Mouse (Mus musculus): ENCODE measurements at regions not wholly inside any gene's neighbourhood (a gene's known extent, or its start where the extent isn't known, plus 50 kb on each side); places are given as distances from the start of the nearest gene placed in this dataset.

DNA sequence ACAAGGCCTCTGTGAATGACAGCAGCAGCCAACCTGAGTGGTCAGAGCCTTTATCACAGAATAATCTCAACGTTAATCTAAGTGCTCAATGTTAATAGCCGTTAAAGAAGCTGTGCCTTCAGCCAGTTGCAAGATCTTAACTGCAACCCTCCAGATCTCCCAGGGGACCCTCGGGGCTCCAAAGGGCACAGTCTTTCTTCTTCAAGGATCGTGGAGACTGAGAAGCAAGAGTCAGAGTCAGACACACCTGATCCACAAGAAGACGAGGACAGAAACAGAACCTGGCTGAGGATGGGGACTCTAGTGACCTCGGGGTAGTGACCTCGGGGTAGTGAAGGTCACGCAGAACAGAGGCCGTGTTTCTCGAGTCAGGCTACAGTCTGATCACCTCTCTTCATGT is 206.0 kb downstream of the Sptssa start:
- H3K4me3 ChIP-seq (ENCODE audit: low read depth, low read length): no peak overlapping the region
- H3K9me3 ChIP-seq (ENCODE audit: control insufficient read depth, low read length): no peaks in the 10 kb centered on the region
- WGBS: 76% methylated on average over 10 of the region's 10 CpGs
- H3K9ac ChIP-seq (replicated peaks; ENCODE audit: low read depth, low read length): no peak overlapping the region
- H3K36me3 ChIP-seq (ENCODE audit: control insufficient read depth, insufficient read depth, low read length): no peaks in the 10 kb centered on the region
- no peaks in the 10 kb centered on the region for H3K27me3 ChIP-seq (ENCODE audit: control insufficient read depth, insufficient read depth, low read length)
- H3K27ac ChIP-seq (ENCODE audit: low read depth, low read length): no peak overlapping the region
- H3K4me1 ChIP-seq (ENCODE audit: control insufficient read depth, insufficient read depth, low read length): no peaks in the 10 kb centered on the region
- H3K4me2 ChIP-seq (ENCODE audit: low read depth, low read length): no peak overlapping the region
- ATAC-seq (ENCODE audit: low read depth): no peak

DNA sequence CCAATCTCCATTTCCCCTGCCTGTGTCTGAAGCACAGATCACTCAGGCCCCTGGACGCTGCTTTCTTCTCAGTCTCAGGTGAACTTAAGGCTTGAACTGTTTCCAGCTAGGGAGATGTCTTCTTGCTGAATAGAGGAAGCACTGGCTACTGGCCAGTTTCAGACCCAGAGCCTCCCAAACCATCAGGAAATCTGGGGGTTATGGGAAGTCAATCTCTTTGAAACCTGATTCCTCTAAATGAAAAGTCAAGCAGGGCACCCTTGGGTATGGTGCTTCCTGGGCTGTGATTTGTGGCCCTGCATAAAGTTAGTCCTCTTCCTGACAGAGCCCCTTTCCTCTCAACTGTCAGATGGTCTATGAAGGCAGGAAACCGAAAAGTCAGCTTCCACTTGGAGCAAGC is 208.2 kb downstream of the Sptssa start:
- Histone ChIP-seq H3K4me1 (ENCODE audit: control insufficient read depth, insufficient read depth, low read length) (no peaks in the 10 kb centered on the region), H3K4me3 (ENCODE audit: low read depth, low read length) (no peak overlapping the region), H3K4me2 (ENCODE audit: low read depth, low read length) (no peak overlapping the region), H3K27ac (ENCODE audit: low read depth, low read length) (no peak overlapping the region), H3K9ac (replicated peaks; ENCODE audit: low read depth, low read length) (no peak overlapping the region), H3K9me3 (ENCODE audit: control insufficient read depth, low read length) (no peaks in the 10 kb centered on the region), H3K27me3 (ENCODE audit: control insufficient read depth, insufficient read depth, low read length) (no peaks in the 10 kb centered on the region), H3K36me3 (ENCODE audit: control insufficient read depth, insufficient read depth, low read length) (no peaks in the 10 kb centered on the region)
- WGBS: 72% methylated on average over 2 of the region's 2 CpGs
- no peak for ATAC-seq (ENCODE audit: low read depth)

DNA sequence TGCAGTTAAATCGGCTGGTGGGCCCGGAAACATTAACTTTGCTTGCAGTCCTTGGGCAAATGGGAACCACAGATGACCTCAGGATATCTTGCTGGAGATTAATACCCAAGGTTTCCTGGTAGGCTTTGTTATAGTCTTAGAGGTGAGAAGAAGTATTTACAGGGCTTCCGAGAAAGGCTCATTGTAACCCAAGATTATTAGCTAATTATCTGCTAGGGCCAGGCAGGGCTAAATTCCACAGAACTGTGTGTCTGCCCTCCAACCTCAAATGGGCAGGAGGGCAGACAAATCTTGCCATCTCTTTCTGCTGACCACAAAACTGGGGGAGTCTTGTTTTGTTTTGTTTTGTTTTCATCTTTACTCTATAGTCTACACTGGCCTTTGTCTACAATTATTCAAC is 209.0 kb downstream of the Sptssa start:
- H3K9me3 ChIP-seq (ENCODE audit: control insufficient read depth, low read length): no peaks in the 10 kb centered on the region
- no peaks in the 10 kb centered on the region for H3K27me3 ChIP-seq (ENCODE audit: control insufficient read depth, insufficient read depth, low read length)
- H3K9ac ChIP-seq (replicated peaks; ENCODE audit: low read depth, low read length): no peak overlapping the region
- H3K4me3 ChIP-seq (ENCODE audit: low read depth, low read length): no peak overlapping the region
- ATAC-seq (ENCODE audit: low read depth): no peak
- WGBS: 75% methylated on average over 3 of the region's 3 CpGs
- H3K4me2 ChIP-seq (ENCODE audit: low read depth, low read length): no peak overlapping the region
- H3K27ac ChIP-seq (ENCODE audit: low read depth, low read length): no peak overlapping the region
- no peaks in the 10 kb centered on the region for H3K4me1 ChIP-seq (ENCODE audit: control insufficient read depth, insufficient read depth, low read length)
- no peaks in the 10 kb centered on the region for H3K36me3 ChIP-seq (ENCODE audit: control insufficient read depth, insufficient read depth, low read length)

DNA sequence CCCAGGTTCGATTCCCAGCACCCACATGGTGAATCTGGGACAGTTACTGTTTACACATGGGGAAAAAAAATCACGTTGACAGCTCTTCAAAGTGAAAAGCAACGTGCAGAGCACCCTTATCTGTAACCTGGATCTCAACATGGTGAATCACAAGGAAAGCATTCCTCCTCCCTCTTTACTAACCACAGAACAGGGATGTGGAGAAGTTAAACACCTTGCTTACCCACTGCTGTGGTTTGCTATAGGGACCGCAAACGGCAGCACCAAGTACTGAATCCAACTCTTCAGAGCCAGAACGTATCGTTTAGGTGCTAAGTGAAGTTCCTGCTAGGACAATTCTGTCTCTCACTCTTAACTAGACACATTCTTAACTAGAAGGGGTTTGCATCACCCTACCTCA is 210.0 kb downstream of the Sptssa start:
- ATAC-seq (ENCODE audit: low read depth): no peak
- no peak overlapping the region for H3K27ac ChIP-seq (ENCODE audit: low read depth, low read length)
- H3K4me2 ChIP-seq (ENCODE audit: low read depth, low read length): no peak overlapping the region
- H3K4me3 ChIP-seq (ENCODE audit: low read depth, low read length): no peak overlapping the region
- WGBS: 95% methylated on average over 7 of the region's 7 CpGs
- H3K36me3 ChIP-seq (ENCODE audit: control insufficient read depth, insufficient read depth, low read length): no peaks in the 10 kb centered on the region
- no peak overlapping the region for H3K9ac ChIP-seq (replicated peaks; ENCODE audit: low read depth, low read length)
- no peaks in the 10 kb centered on the region for H3K27me3 ChIP-seq (ENCODE audit: control insufficient read depth, insufficient read depth, low read length)
- no peaks in the 10 kb centered on the region for H3K9me3 ChIP-seq (ENCODE audit: control insufficient read depth, low read length)
- H3K4me1 ChIP-seq (ENCODE audit: control insufficient read depth, insufficient read depth, low read length): no peaks in the 10 kb centered on the region

DNA sequence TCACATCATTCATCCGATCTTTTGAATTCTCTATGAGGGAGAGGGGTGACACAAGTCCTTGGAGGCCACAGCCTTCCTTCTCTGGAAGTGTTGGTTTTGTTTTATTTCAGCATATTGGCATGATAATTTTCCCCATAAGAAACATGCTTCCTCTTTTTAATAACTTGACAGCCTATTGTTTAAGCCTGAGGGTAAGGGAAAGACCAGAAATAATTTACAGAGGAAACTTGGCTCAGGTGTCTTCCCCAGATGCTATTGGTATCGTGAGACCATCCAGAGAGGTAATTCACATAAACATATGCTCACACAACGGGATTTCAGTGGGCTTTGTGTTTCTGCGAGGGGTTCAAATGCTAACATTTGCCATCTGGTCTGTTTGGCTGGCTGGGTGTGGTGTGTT is 212.0 kb downstream of the Sptssa start:
- Histone ChIP-seq H3K4me2 (ENCODE audit: low read depth, low read length) (no peak overlapping the region), H3K27me3 (ENCODE audit: control insufficient read depth, insufficient read depth, low read length) (no peaks in the 10 kb centered on the region), H3K36me3 (ENCODE audit: control insufficient read depth, insufficient read depth, low read length) (no peaks in the 10 kb centered on the region), H3K27ac (ENCODE audit: low read depth, low read length) (no peak overlapping the region), H3K4me1 (ENCODE audit: control insufficient read depth, insufficient read depth, low read length) (no peaks in the 10 kb centered on the region), H3K9ac (replicated peaks; ENCODE audit: low read depth, low read length) (no peak overlapping the region), H3K9me3 (ENCODE audit: control insufficient read depth, low read length) (no peaks in the 10 kb centered on the region), H3K4me3 (ENCODE audit: low read depth, low read length) (no peak overlapping the region)
- peak; percentile 75 for ATAC-seq (ENCODE audit: low read depth)
- WGBS: 39% methylated on average over 4 of the region's 4 CpGs

DNA sequence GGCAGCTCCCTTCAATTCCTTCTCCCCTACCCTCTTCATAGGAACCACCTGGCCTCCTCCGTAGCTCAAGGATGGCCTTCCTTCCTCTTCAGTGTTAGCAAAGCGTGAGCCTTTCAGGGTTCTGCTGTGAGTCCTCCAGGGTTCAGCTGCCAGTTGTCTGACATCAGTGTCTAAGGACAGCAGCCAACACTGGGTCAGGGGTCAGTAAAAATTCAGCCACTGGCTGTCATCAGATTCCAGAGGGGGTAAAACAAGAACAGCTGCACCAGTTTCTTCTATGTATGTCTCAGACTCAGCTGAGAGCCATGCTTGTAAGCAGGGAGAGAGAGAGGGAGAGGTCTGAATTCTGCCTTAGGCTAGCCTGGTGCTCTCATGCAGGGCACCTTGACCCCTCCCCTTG is 213.1 kb downstream of the Sptssa start:
- Histone ChIP-seq H3K4me1 (ENCODE audit: control insufficient read depth, insufficient read depth, low read length) (no peaks in the 10 kb centered on the region), H3K9me3 (ENCODE audit: control insufficient read depth, low read length) (no peaks in the 10 kb centered on the region), H3K4me2 (ENCODE audit: low read depth, low read length) (no peak overlapping the region), H3K27ac (ENCODE audit: low read depth, low read length) (no peak overlapping the region), H3K4me3 (ENCODE audit: low read depth, low read length) (no peak overlapping the region), H3K9ac (replicated peaks; ENCODE audit: low read depth, low read length) (no peak overlapping the region), H3K27me3 (ENCODE audit: control insufficient read depth, insufficient read depth, low read length) (no peaks in the 10 kb centered on the region), H3K36me3 (ENCODE audit: control insufficient read depth, insufficient read depth, low read length) (no peaks in the 10 kb centered on the region)
- 83% methylated on average over 2 of the region's 2 CpGs for WGBS
- ATAC-seq (ENCODE audit: low read depth): no peak

DNA sequence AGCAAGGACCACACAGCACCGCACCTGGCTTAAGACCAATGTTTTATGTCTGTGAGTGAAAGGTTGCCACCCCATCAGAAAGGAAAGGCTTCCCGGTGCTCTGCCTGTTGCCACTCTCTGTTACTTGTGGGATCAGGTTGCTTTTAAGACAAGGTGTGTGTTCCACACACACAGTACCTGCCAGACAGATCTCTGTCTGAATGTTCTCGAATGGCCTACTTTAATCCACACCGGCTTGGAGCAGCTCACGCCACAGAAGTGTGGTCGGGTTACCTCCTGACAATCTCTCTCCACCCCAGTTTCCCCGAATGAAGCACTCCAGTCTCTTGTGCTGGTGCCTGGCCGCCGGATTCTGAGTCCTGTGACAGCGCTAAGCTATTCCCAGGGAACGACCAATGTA is 214.0 kb downstream of the Sptssa start:
- Histone ChIP-seq H3K4me1 (ENCODE audit: control insufficient read depth, insufficient read depth, low read length) (no peaks in the 10 kb centered on the region), H3K4me2 (ENCODE audit: low read depth, low read length) (no peak overlapping the region), H3K27ac (ENCODE audit: low read depth, low read length) (no peak overlapping the region), H3K4me3 (ENCODE audit: low read depth, low read length) (no peak overlapping the region), H3K36me3 (ENCODE audit: control insufficient read depth, insufficient read depth, low read length) (no peaks in the 10 kb centered on the region), H3K9ac (replicated peaks; ENCODE audit: low read depth, low read length) (no peak overlapping the region), H3K9me3 (ENCODE audit: control insufficient read depth, low read length) (no peaks in the 10 kb centered on the region), H3K27me3 (ENCODE audit: control insufficient read depth, insufficient read depth, low read length) (no peaks in the 10 kb centered on the region)
- 83% methylated on average over 11 of the region's 11 CpGs for WGBS
- ATAC-seq (ENCODE audit: low read depth): no peak

DNA sequence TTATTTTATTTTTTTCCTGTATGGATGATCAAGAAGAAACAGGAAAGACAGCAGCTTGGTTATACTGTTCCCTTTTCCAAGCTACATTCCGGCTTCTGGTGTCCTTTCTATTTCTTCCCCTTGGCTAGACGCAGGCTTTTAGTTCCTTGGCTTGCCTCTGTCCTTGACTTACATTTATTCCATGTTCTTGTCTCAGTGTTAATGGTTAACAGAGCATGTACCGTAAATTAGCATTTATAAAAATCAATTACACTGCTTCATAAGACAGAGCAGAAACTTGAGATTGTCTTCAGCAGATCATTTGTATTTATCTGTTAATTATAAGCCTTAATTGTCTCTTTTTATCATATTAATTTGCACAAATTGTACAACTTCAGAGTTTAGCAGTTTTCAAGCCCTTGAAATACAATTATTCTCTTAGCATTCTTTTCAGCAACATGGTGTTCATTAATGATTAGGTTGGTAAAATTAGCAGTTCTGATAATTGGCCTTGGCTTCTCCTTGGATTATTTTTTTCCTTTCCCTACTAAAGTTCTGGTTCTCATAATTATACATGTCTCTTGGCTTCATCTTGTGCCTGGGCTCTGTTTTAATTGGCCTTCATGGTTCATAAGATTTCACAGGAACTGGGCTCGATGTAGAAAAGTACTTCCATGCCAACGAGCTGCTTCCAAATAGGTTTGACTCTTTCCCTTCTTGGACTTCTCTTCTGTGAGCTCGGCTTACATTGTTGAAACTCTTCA is 215.4 kb downstream of the Sptssa start:
- 84% methylated on average over 6 of the region's 6 CpGs for WGBS

DNA sequence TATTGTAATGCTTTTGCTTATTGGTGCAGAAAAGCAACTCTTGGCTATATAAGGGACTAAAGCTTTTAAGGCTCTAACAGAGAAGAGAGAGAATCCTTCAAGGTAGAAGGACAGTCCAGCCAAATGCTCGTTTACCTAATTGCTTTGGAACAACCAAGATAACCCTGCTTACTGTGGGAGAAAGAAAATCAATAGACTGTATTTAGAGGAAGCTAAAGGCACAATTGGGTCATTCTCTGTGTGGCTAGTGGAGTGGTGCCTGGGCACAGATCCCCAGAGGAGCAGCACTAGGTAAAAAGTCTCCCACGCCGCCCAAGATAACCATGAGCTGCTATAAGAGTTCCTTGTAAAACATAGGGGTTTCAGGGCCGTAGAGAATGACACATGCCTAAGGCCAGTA is 217.6 kb downstream of the Sptssa start:
- H3K4me3 ChIP-seq (ENCODE audit: low read depth, low read length): no peak overlapping the region
- H3K9ac ChIP-seq (replicated peaks; ENCODE audit: low read depth, low read length): no peak overlapping the region
- H3K9me3 ChIP-seq (ENCODE audit: control insufficient read depth, low read length): no peaks in the 10 kb centered on the region
- ATAC-seq (ENCODE audit: low read depth): no peak
- H3K4me1 ChIP-seq (ENCODE audit: control insufficient read depth, insufficient read depth, low read length): no peaks in the 10 kb centered on the region
- H3K27me3 ChIP-seq (ENCODE audit: control insufficient read depth, insufficient read depth, low read length): no peaks in the 10 kb centered on the region
- 78% methylated on average over 4 of the region's 4 CpGs for WGBS
- no peak overlapping the region for H3K27ac ChIP-seq (ENCODE audit: low read depth, low read length)
- H3K36me3 ChIP-seq (ENCODE audit: control insufficient read depth, insufficient read depth, low read length): no peaks in the 10 kb centered on the region
- H3K4me2 ChIP-seq (ENCODE audit: low read depth, low read length): no peak overlapping the region

More for the DNA sequence above, 215.4 kb downstream of the Sptssa start:
- no peak overlapping the region for H3K4me2 ChIP-seq (ENCODE audit: low read depth, low read length)
- no peak overlapping the region for H3K9ac ChIP-seq (replicated peaks; ENCODE audit: low read depth, low read length)
- no peaks in the 10 kb centered on the region for H3K4me1 ChIP-seq (ENCODE audit: control insufficient read depth, insufficient read depth, low read length)
- no peaks in the 10 kb centered on the region for H3K9me3 ChIP-seq (ENCODE audit: control insufficient read depth, low read length)
- no peak overlapping the region for H3K4me3 ChIP-seq (ENCODE audit: low read depth, low read length)
- no peak for ATAC-seq (ENCODE audit: low read depth)
- no peaks in the 10 kb centered on the region for H3K36me3 ChIP-seq (ENCODE audit: control insufficient read depth, insufficient read depth, low read length)
- H3K27me3 ChIP-seq (ENCODE audit: control insufficient read depth, insufficient read depth, low read length): no peaks in the 10 kb centered on the region
- no peak overlapping the region for H3K27ac ChIP-seq (ENCODE audit: low read depth, low read length)
